Mouse (Mus musculus) stomach, postnatal 0 days (tissue): ENCODE results near the gene Fhit.

Source experiments
- CTCF ChIP-seq: IDR thresholded peaks from 2 replicates; pipeline ENCODE4 v1.5.1; 2016; ENCODE audit warnings: antibody characterized with exemption, low read depth, mild to moderate bottlenecking, moderate library complexity
- EP300 ChIP-seq: optimal IDR thresholded peaks from 2 replicates; pipeline ENCODE3; 2016; ENCODE audit warnings: antibody characterized with exemption

DNA sequence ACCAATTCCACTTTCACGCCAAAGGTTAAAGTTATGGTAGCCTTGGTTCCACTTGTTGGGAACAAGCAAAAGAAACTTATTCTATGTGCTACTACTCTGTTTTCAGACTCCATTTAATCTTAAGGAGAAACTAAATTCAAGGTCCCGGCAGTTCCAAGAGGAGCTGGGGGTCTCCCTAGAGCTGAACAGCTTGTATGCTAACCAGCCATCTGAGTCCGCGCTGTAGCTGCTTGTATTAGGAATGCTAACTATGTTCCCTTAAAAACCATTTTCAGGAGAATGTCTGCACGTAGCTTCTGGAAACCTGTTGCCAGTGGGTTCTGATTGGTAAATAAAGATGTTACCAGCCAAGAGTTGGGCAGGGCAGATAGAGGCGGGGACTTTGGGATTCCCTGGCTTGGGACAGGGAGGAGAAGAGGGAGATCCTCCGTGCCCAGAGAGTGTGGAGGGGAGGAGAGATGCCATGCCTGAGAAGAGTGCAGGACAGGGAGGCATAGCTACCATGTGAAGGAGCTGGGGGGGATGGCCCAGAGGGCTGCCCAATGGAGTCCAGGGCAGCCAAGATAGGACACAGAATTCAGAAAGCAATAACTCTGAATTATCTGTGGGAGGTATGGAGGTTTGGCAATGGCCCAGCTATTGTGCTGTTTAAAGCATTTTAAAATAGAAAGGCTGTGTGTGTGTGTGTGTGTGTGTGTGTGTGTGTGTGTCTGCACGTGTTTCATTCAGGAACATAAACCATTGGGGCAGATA lies 629.9 kb downstream of the Fhit start:
- TF ChIP-seq CTCF (no peak), EP300 (no peak)
